Mouse (Mus musculus) embryonic facial prominence, embryonic 12.5 days (tissue): Measurements from ENCODE around the gene Ddit4. TPM values are rescaled to one million over a fixed set of nuclear protein-coding genes. Genes with fewer than 3 reads are reported as not detected.
"Not testable (repeated sequence)": the region's sequence is repeated elsewhere in the genome, so short reads cannot be mapped to it uniquely, and the experiment has no call there.

Experiments
- ATAC-seq: fragments of 200-750 bp; cut with Nextera tagmentation; 2 replicates; pipeline ENCODE4 v1.8.0; 2017; ENCODE audit not compliant: insufficient number of reproducible peaks, insufficient read depth, low FRiP score, low TSS enrichment
- H3K27ac ChIP-seq: fragments of 300-500 bp; sonication (generic); 2 replicates; pipeline ENCODE4 v1.5.1; 2016; ENCODE audit warnings: mild to moderate bottlenecking
- H3K27me3 ChIP-seq: fragments of 300-500 bp; sonication (generic); 2 replicates; pipeline ENCODE4 v1.6.1; 2016; ENCODE audit warnings: mild to moderate bottlenecking, moderate library complexity
- H3K36me3 ChIP-seq: fragments of 300-500 bp; sonication (generic); 2 replicates; pipeline ENCODE4 v1.6.1; 2016; ENCODE audit warnings: mild to moderate bottlenecking
- H3K4me1 ChIP-seq: fragments of 300-500 bp; sonication (generic); 2 replicates; pipeline ENCODE4 v1.6.1; 2016
- H3K4me2 ChIP-seq: fragments of 300-500 bp; sonication (generic); replicated peaks from 2 replicates; pipeline ENCODE4 v1.6.1; 2016; ENCODE audit warnings: mild to moderate bottlenecking, moderate library complexity
- H3K4me3 ChIP-seq: fragments of 300-500 bp; sonication (generic); 2 replicates; pipeline ENCODE4 v1.5.1; 2016; ENCODE audit warnings: mild to moderate bottlenecking
- H3K9ac ChIP-seq: fragments of 300-500 bp; sonication (generic); 2 replicates; pipeline ENCODE4 v1.6.1; 2016; ENCODE audit warnings: mild to moderate bottlenecking, moderate library complexity
- H3K9me3 ChIP-seq: fragments of 300-500 bp; sonication (generic); 2 replicates; pipeline ENCODE4 v1.6.1; 2016; ENCODE audit warnings: mild to moderate bottlenecking, moderate library complexity
- WGBS: fragments of 180-500 bp; shearing (Covaris S2); methylation state at CpG from one replicate; pipeline ENCODE4 v1.1.7; 2016; 5-methylcytosine and 5-hydroxymethylcytosine counted together
- polyA plus RNA-seq: library from polyadenylated mRNA; unstranded; fragments of >200 nt; fragmentation: Nextera tagmentation; extraction: Ambion mirVana; gene quantifications from 2 replicates; pipeline ENCODE4 v1.2.1, GENCODE M21; 2016

Gene Ddit4
- polyA plus RNA-seq = 81.2 and 92.3 TPM in 2 replicates

DNA sequence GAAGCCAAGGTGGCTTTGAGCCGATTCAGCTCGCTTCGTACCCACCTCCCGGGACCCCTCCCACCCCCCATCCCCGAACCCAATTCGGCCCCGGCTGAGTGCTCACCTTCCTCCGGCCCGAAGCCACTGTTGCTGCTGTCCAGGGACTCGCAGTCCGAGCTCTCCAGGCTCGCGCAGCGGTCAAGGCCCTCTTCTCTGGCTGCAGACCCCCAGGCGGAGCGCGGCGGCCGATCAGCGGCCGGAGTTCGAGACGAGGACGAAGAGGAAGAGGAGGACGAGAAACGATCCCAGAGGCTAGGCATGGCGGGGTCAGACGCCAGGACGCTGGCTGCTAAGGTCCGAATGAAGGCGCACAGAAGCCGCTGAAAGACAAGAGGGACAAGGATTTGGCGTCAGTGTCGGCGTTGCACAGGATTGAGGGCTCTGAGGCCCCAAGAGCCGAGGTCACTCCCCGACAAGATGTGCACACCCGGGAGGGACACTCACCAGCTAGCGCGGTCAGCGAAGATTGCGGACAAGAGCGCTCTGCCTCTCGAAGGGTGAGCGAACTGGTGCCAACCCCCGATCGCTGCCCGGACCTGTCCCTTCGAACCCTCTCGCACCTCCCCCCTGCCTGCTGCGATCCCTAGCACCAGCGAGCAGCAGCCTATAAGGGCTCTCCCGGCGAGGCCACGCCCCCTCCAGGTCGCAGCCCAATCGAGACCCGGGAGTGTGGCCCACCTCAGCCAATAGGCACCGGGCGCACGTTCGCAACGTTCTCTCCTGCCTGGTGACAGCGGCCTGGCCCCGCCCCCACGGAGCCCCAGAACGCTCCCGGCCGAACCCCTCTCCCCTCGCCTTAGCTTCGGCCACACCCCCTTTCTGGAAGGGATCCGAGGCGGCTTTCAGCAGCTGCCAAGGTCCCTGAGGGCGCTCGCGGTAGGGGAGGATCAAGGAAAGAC, at the start of gene Ddit4:
Ddit4 (minus strand) TSS at position 624 of the 941 bp plus-strand sequence.
- peak within 1 kb of the TSS; percentile 92 for H3K4me3 ChIP-seq
- H3K36me3 ChIP-seq = peaks cover 2% of the 10 kb centered on the region; the same call in 1 of the 2 replicates
- H3K4me2 ChIP-seq = peak within 1 kb of the TSS; percentile 98
- no peaks in the 10 kb centered on the region for H3K27me3 ChIP-seq
- H3K9ac ChIP-seq = peak within 1 kb of the TSS; percentile 96
- peak; percentile 97 for ATAC-seq
- 1% methylated on average over 76 of the region's 76 CpGs for WGBS
- no peaks in the 10 kb centered on the region for H3K9me3 ChIP-seq
- H3K4me1 ChIP-seq = peaks cover 31% of the 10 kb centered on the region
- H3K27ac ChIP-seq = peak within 1 kb of the TSS; percentile 96

DNA sequence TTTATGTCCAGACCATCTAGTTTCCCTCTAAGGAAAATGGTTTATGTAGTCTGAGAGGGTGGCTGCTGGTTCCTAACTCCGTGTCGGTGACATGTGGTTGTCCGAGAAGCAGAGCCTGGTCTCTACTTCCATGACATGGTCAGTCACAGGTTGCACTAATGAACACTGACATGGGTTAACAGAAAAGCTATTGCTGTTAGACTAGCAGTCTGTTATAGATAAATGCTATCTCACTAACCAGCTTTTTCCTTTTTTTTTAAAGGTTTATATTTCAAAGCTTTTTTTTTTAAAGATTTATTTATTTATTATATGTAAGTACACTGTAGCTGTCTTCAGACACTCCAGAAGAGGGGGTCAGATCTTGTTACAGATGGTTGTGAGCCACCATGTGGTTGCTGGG, 47.4 kb upstream of the Ddit4 start:
- WGBS = 86% methylated on average over 3 of the region's 3 CpGs
- no peak for ATAC-seq
- H3K4me1 ChIP-seq = peaks cover 12% of the 10 kb centered on the region
- no peaks in the 10 kb centered on the region for H3K27me3 ChIP-seq
- peaks cover 21% of the 10 kb centered on the region for H3K36me3 ChIP-seq
- H3K9ac ChIP-seq = no peak overlapping the region
- no peak overlapping the region for H3K4me3 ChIP-seq
- no peak overlapping the region for H3K27ac ChIP-seq
- H3K9me3 ChIP-seq = no peaks in the 10 kb centered on the region
- no peak overlapping the region for H3K4me2 ChIP-seq

DNA sequence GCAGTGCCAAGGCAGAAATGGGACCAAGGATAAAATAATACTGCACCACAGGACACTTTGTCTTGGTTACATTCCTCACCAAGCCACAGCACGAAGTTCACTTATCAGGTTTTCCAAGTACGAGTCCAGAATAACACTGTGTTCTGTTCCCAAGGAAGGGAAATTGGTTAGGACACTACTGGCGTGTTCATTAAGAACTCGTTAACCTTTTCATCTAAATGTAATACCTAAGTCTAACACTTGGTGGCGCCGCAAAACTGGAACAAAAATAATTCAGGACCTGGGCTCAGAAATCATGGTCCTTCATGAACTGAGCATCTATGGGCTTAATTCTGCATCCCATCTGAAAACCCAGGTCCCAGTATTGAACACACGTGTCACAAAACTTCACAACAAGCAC, 46.0 kb upstream of the Ddit4 start:
- H3K36me3 ChIP-seq = peaks cover 24% of the 10 kb centered on the region
- H3K4me1 ChIP-seq = peaks cover 10% of the 10 kb centered on the region
- no peak for ATAC-seq
- H3K9me3 ChIP-seq = no peaks in the 10 kb centered on the region
- H3K27ac ChIP-seq = no peak overlapping the region
- no peaks in the 10 kb centered on the region for H3K27me3 ChIP-seq
- no peak overlapping the region for H3K4me3 ChIP-seq
- no peak overlapping the region for H3K9ac ChIP-seq
- no peak overlapping the region for H3K4me2 ChIP-seq
- WGBS = 17% methylated on average over 7 of the region's 7 CpGs

DNA sequence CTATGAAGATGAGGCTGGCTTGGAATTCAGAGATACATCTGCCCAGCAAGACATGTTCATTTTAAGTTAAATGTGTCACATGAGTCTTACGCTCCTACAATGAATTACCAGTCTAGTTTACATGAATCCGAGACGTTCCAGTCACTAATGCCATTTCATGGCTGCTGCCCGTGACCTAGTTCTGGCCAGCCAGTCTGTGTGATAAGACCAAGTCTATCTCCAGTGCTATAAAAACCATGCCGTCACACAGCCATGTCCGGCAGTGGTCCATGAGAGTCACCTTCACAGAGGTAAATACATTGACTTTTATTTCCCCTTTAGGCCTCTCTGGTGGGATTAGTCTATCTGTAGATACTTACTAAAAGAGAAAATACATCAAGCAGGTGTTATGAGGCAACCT, 44.3 kb upstream of the Ddit4 start:
- peaks cover 31% of the 10 kb centered on the region for H3K36me3 ChIP-seq
- H3K9me3 ChIP-seq = no peaks in the 10 kb centered on the region

DNA sequence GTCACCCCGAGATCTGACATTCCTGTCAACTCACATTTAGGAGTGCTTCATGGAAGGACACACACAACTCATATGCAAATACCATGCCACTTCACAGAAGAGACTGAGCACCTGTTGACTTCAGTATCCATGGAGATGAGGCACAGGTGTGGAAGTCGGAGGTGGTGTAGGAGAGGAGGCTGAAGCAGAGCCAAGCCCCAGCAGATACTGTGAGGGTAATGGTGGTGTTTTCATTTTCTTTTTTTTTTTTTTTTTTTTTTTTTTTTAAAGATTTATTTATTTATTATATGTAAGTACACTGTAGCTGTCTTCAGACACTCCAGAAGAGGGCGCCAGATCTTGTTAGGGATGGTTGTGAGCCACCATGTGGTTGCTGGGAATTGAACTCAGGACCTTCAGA, 42.2 kb upstream of the Ddit4 start:
- not testable (repeated sequence) for ATAC-seq, H3K9me3 ChIP-seq, H3K27ac ChIP-seq, H3K9ac ChIP-seq, H3K4me2 ChIP-seq, H3K4me1 ChIP-seq, H3K27me3 ChIP-seq, H3K4me3 ChIP-seq
- 92% methylated on average over 2 of the region's 3 CpGs for WGBS
- peaks cover 47% of the 10 kb centered on the region for H3K36me3 ChIP-seq

More for the DNA sequence above, 44.3 kb upstream of the Ddit4 start:
- Histone ChIP-seq H3K4me1 (peaks cover under 1% of the 10 kb centered on the region; the same call in 1 of the 2 replicates), H3K4me2 (no peak overlapping the region), H3K27ac (no peak overlapping the region), H3K27me3 (no peaks in the 10 kb centered on the region), H3K4me3 (no peak overlapping the region), H3K9ac (no peak overlapping the region)
- 93% methylated on average over 6 of the region's 6 CpGs for WGBS
- no peak for ATAC-seq

GRCm38 (mm10) chr10:59992024-59992423, 40.4 kb upstream of the Ddit4 start:
- Histone ChIP-seq H3K27ac (no peak overlapping the region), H3K4me2 (no peak overlapping the region), H3K4me3 (no peak overlapping the region), H3K27me3 (no peaks in the 10 kb centered on the region), H3K9me3 (no peaks in the 10 kb centered on the region), H3K36me3 (peaks cover 65% of the 10 kb centered on the region), H3K9ac (no peak overlapping the region), H3K4me1 (no peaks in the 10 kb centered on the region)
- ATAC-seq = no peak
- 91% methylated on average over 8 of the region's 8 CpGs for WGBS

- Histone ChIP-seq H3K4me3 (no peak overlapping the region), H3K9me3 (no peaks in the 10 kb centered on the region), H3K4me2 (no peak overlapping the region), H3K4me1 (no peaks in the 10 kb centered on the region), H3K27me3 (no peaks in the 10 kb centered on the region), H3K36me3 (peaks cover 68% of the 10 kb centered on the region), H3K9ac (no peak overlapping the region), H3K27ac (no peak overlapping the region)
- WGBS = 87% methylated on average over 9 of the region's 9 CpGs
- no peak for ATAC-seq
Observed at GRCm38 (mm10) chr10:59991262-59991880, 39.7 kb upstream of the Ddit4 start.

DNA sequence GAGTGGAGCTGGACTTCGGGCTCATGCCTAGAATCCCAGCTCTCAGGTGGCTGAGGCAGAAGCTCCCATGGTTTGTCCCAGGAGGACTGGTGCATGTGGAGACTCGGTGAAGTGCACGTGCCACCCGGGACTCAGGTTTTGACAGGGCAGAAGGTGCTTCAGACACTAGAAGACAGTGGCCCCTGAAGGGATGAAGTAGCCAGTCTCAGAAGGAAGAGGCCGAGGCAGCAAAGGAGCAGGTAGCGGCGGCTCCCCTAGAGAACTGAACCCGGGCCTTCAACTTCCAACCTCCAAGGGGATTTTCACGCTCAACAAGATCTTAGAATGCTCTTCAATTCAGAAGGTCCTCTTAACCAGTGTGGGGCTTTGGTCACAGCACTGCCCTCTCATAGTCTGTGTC, 38.8 kb upstream of the Ddit4 start:
- no peak overlapping the region for H3K27ac ChIP-seq
- 95% methylated on average over 9 of the region's 9 CpGs for WGBS
- peaks cover 66% of the 10 kb centered on the region for H3K36me3 ChIP-seq
- no peak overlapping the region for H3K4me2 ChIP-seq
- no peaks in the 10 kb centered on the region for H3K27me3 ChIP-seq
- no peak overlapping the region for H3K9ac ChIP-seq
- no peaks in the 10 kb centered on the region for H3K4me1 ChIP-seq
- no peak overlapping the region for H3K4me3 ChIP-seq
- H3K9me3 ChIP-seq = no peaks in the 10 kb centered on the region
- no peak for ATAC-seq

DNA sequence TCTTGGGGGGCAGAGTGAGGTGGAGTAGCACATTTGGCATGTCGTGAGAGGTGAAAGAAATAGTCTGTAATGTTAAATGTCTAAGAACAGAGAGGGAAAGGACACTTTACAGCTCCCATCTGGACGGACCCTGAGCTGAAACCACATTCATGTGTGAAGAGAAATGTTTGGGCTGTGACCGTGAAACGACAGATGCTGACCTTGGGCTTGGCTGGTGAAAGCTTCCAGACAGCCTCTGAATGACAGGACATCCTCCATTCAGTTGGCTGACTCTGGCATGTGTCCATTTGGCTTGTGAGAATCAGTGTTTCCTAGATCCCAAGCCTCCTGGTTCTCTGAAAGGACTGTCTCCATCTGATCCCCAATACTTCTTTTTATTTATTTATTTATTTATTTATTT, 36.4 kb upstream of the Ddit4 start:
- 83% methylated on average over 4 of the region's 4 CpGs for WGBS
- H3K4me3 ChIP-seq = no peak overlapping the region
- peaks cover 67% of the 10 kb centered on the region for H3K36me3 ChIP-seq
- H3K9me3 ChIP-seq = no peaks in the 10 kb centered on the region
- H3K9ac ChIP-seq = no peak overlapping the region
- no peak for ATAC-seq
- no peak overlapping the region for H3K27ac ChIP-seq
- H3K4me2 ChIP-seq = no peak overlapping the region
- no peaks in the 10 kb centered on the region for H3K27me3 ChIP-seq
- H3K4me1 ChIP-seq = no peaks in the 10 kb centered on the region

DNA sequence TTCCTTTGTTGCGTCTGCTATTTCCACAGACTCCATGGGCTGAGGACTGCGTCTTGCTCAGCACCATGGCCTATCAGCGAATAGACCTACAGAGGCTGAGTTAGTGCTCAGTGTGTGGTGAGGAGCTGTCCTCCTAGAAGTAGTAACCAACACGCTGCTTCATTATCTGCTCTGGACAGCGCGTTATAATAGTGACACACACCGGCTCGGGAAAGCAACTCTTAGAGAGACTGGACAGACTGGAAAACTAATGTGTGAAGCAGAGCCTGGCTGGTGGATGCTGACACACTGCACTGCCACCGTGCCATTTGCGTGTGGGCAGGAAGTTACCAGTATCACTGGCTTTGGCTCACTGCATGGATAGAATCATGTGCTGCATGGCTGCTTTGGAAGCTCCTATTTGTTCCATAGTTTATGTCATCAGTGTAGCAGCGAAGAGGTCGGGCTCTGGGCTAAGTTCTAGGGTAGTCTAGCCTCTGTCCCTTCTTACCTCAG, 30.8 kb upstream of the Ddit4 start:
- H3K9ac ChIP-seq = no peak overlapping the region
- H3K27ac ChIP-seq = no peak overlapping the region
- ATAC-seq = no peak
- no peaks in the 10 kb centered on the region for H3K9me3 ChIP-seq
- no peak overlapping the region for H3K4me3 ChIP-seq
- peaks cover 18% of the 10 kb centered on the region for H3K4me1 ChIP-seq
- H3K27me3 ChIP-seq = no peaks in the 10 kb centered on the region
- H3K4me2 ChIP-seq = no peak overlapping the region
- H3K36me3 ChIP-seq = peaks cover 30% of the 10 kb centered on the region
- 94% methylated on average over 12 of the region's 12 CpGs for WGBS

GRCm38 (mm10) chr10:59981792-59982191, 30.2 kb upstream of the Ddit4 start:
- Histone ChIP-seq H3K9me3 (no peaks in the 10 kb centered on the region), H3K4me2 (no peak overlapping the region), H3K36me3 (peaks cover 23% of the 10 kb centered on the region), H3K9ac (no peak overlapping the region), H3K4me3 (no peak overlapping the region), H3K27ac (no peak overlapping the region), H3K4me1 (peaks cover 18% of the 10 kb centered on the region), H3K27me3 (no peaks in the 10 kb centered on the region)
- no peak for ATAC-seq
- WGBS = 91% methylated on average over 9 of the region's 9 CpGs

DNA sequence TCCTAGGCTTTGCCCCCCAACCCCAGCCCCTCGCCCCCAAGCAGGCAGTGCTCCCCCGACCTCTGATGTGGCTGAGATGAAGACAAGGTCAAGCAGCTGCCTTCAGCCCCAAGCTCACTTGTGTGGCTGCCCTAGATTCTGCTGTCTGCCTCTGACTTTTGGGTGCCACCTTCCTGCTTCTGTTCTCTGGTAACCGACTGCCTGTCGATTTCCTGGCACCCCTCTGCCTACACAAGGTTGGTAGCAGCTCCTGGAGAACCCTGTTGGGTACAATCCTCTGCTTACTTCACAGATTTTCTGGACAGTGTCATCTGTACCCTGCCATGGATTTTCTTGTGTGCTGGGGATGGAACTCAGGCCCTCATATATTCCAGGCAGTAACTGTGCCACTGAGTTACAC, 29.7 kb upstream of the Ddit4 start:
- no peak overlapping the region for H3K4me2 ChIP-seq
- ATAC-seq = no peak
- no peaks in the 10 kb centered on the region for H3K9me3 ChIP-seq
- no peaks in the 10 kb centered on the region for H3K27me3 ChIP-seq
- no peak overlapping the region for H3K9ac ChIP-seq
- 68% methylated on average over 4 of the region's 4 CpGs for WGBS
- H3K36me3 ChIP-seq = peaks cover 21% of the 10 kb centered on the region
- 0 out of 2 replicates have a peak overlapping the region, but pooled peaks have one; percentile 31 for H3K27ac ChIP-seq
- H3K4me1 ChIP-seq = peaks cover 18% of the 10 kb centered on the region
- H3K4me3 ChIP-seq = no peak overlapping the region
